Mouse (Mus musculus): ENCODE results near the gene Tnf. TPM values are rescaled to one million over a fixed set of nuclear protein-coding genes. Genes with fewer than 3 reads are reported as not detected.

The Tnf gene
- polyA plus RNA-seq, 1 experiment from 2014 or later, result not detected

GRCm38 (mm10) chr17:35209785-35210535 is 8.2 kb upstream of the Tnf start:
- Histone ChIP-seq H3K9me3 (no peaks in the 10 kb centered on the region), H3K27me3 (no peaks in the 10 kb centered on the region), H3K36me3 (no peaks in the 10 kb centered on the region), H3K4me1 (no peaks in the 10 kb centered on the region), H3K9ac (replicated peaks) (no peak overlapping the region), H3K27ac (replicated peaks) (no peak overlapping the region), H3K4me2 (replicated peaks) (no peak overlapping the region), H3K4me3 (no peak overlapping the region)
- no peak for ATAC-seq (replicated peaks)
- 72% methylated on average over 12 of the region's 12 CpGs for WGBS

- Histone ChIP-seq H3K27ac (replicated peaks) (no peak overlapping the region), H3K27me3 (0 out of 2 replicates have a peak, but pooled peaks cover 3% of the 10 kb centered on the region), H3K4me1 (no peaks in the 10 kb centered on the region), H3K4me2 (replicated peaks) (no peak overlapping the region), H3K9ac (replicated peaks) (0 out of 2 replicates have a peak overlapping the region, but pooled peaks have one; percentile 1), H3K9me3 (no peaks in the 10 kb centered on the region), H3K4me3 (no peak overlapping the region), H3K36me3 (no peaks in the 10 kb centered on the region)
- WGBS, result 63% methylated on average over 10 of the region's 10 CpGs
- no peak for ATAC-seq (replicated peaks)
Observed at GRCm38 (mm10) chr17:35205380-35205769, 3.6 kb upstream of the Tnf start.

GRCm38 (mm10) chr17:35204494-35205379 is 2.9 kb upstream of the Tnf start, which contains the start of gene Lta:
Gene Lta (minus strand): TSS chr17:35205351.
- Histone ChIP-seq H3K27ac (replicated peaks) (no peak within 1 kb of the TSS), H3K4me3 (no peak within 1 kb of the TSS), H3K4me2 (replicated peaks) (no peak within 1 kb of the TSS), H3K36me3 (no peaks in the 10 kb centered on the region), H3K4me1 (no peaks in the 10 kb centered on the region), H3K9me3 (no peaks in the 10 kb centered on the region), H3K9ac (replicated peaks) (0 out of 2 replicates have a peak within 1 kb of the TSS, but pooled peaks have one; percentile 1), H3K27me3 (0 out of 2 replicates have a peak, but pooled peaks cover 3% of the 10 kb centered on the region)
- 28% methylated on average over 20 of the region's 20 CpGs for WGBS
- no peak for ATAC-seq (replicated peaks)

- no peaks in the 10 kb centered on the region for H3K4me1 ChIP-seq
- no peaks in the 10 kb centered on the region for H3K36me3 ChIP-seq
- no peak overlapping the region for H3K4me2 ChIP-seq (replicated peaks)
- no peak overlapping the region for H3K4me3 ChIP-seq
- 0 out of 2 replicates have a peak, but pooled peaks cover 3% of the 10 kb centered on the region for H3K27me3 ChIP-seq
- no peak overlapping the region for H3K27ac ChIP-seq (replicated peaks)
- ATAC-seq (replicated peaks), result no peak
- H3K9me3 ChIP-seq, result no peaks in the 10 kb centered on the region
- WGBS, result 84% methylated on average over 4 of the region's 4 CpGs
- H3K9ac ChIP-seq (replicated peaks), result no peak overlapping the region
Observed at GRCm38 (mm10) chr17:35202442-35202841, 635 bp upstream of the Tnf start.

GRCm38 (mm10) chr17:35201128-35201527 is 679 bp downstream of the Tnf start:
- no peaks in the 10 kb centered on the region for H3K36me3 ChIP-seq
- H3K27ac ChIP-seq (replicated peaks), result no peak overlapping the region
- peaks cover 2% of the 10 kb centered on the region for H3K4me1 ChIP-seq
- ATAC-seq (replicated peaks), result no peak
- H3K4me2 ChIP-seq (replicated peaks), result no peak overlapping the region
- WGBS, result 85% methylated on average over 11 of the region's 11 CpGs
- H3K27me3 ChIP-seq, result peaks cover 13% of the 10 kb centered on the region
- no peak overlapping the region for H3K4me3 ChIP-seq
- H3K9ac ChIP-seq (replicated peaks), result no peak overlapping the region
- H3K9me3 ChIP-seq, result no peaks in the 10 kb centered on the region

GRCm38 (mm10) chr17:35200398-35200797 is 1.4 kb downstream of the Tnf start:
- Histone ChIP-seq H3K27me3 (peaks cover 19% of the 10 kb centered on the region), H3K9ac (replicated peaks) (no peak overlapping the region), H3K36me3 (no peaks in the 10 kb centered on the region), H3K27ac (replicated peaks) (no peak overlapping the region), H3K9me3 (no peaks in the 10 kb centered on the region), H3K4me1 (peaks cover 9% of the 10 kb centered on the region), H3K4me2 (replicated peaks) (no peak overlapping the region), H3K4me3 (no peak overlapping the region)
- ATAC-seq (replicated peaks), result no peak
- WGBS, result 89% methylated on average over 11 of the region's 11 CpGs

GRCm38 (mm10) chr17:35198946-35199345 is 2.9 kb downstream of the Tnf start:
- ATAC-seq (replicated peaks), result no peak
- Histone ChIP-seq H3K27ac (replicated peaks) (no peak overlapping the region), H3K9me3 (no peaks in the 10 kb centered on the region), H3K27me3 (peaks cover 28% of the 10 kb centered on the region), H3K4me2 (replicated peaks) (no peak overlapping the region), H3K4me3 (no peak overlapping the region), H3K4me1 (peaks cover 11% of the 10 kb centered on the region), H3K9ac (replicated peaks) (no peak overlapping the region), H3K36me3 (no peaks in the 10 kb centered on the region)
- 26% methylated on average over 8 of the region's 8 CpGs for WGBS

GRCm38 (mm10) chr17:35198029-35198428 is 3.8 kb downstream of the Tnf start:
- H3K4me1 ChIP-seq, result peaks cover 11% of the 10 kb centered on the region
- H3K4me2 ChIP-seq (replicated peaks), result no peak overlapping the region
- no peak overlapping the region for H3K9ac ChIP-seq (replicated peaks)
- H3K27ac ChIP-seq (replicated peaks), result no peak overlapping the region
- H3K9me3 ChIP-seq, result no peaks in the 10 kb centered on the region
- H3K4me3 ChIP-seq, result no peak overlapping the region
- no peaks in the 10 kb centered on the region for H3K36me3 ChIP-seq
- 68% methylated on average over 7 of the region's 7 CpGs for WGBS
- peaks cover 28% of the 10 kb centered on the region for H3K27me3 ChIP-seq
- ATAC-seq (replicated peaks), result no peak

GRCm38 (mm10) chr17:35197126-35197525 is 4.7 kb downstream of the Tnf start:
- no peak overlapping the region for H3K9ac ChIP-seq (replicated peaks)

GRCm38 (mm10) chr17:35196321-35196641 is 5.5 kb downstream of the Tnf start:
- peak overlapping the region; percentile 66 for H3K4me2 ChIP-seq (replicated peaks)
- 40% methylated on average over 9 of the region's 9 CpGs for WGBS
- no peaks in the 10 kb centered on the region for H3K36me3 ChIP-seq
- peaks cover 11% of the 10 kb centered on the region for H3K4me1 ChIP-seq
- H3K4me3 ChIP-seq, result peak overlapping the region; percentile 39
- H3K27ac ChIP-seq (replicated peaks), result no peak overlapping the region
- H3K27me3 ChIP-seq, result peaks cover 25% of the 10 kb centered on the region
- no peak overlapping the region for H3K9ac ChIP-seq (replicated peaks)
- no peak for ATAC-seq (replicated peaks)
- no peaks in the 10 kb centered on the region for H3K9me3 ChIP-seq

More at GRCm38 (mm10) chr17:35197126-35197525, 4.7 kb downstream of the Tnf start:
- no peak overlapping the region for H3K4me3 ChIP-seq
- no peaks in the 10 kb centered on the region for H3K36me3 ChIP-seq
- H3K27ac ChIP-seq (replicated peaks), result no peak overlapping the region
- no peak for ATAC-seq (replicated peaks)
- H3K4me1 ChIP-seq, result peaks cover 11% of the 10 kb centered on the region
- H3K4me2 ChIP-seq (replicated peaks), result no peak overlapping the region
- H3K9me3 ChIP-seq, result no peaks in the 10 kb centered on the region
- peaks cover 28% of the 10 kb centered on the region for H3K27me3 ChIP-seq
- WGBS, result 49% methylated on average over 6 of the region's 6 CpGs

- peak overlapping the region; percentile 39 for H3K4me3 ChIP-seq
- ATAC-seq (replicated peaks), result peak; percentile 80
- no peaks in the 10 kb centered on the region for H3K9me3 ChIP-seq
- peak overlapping the region; percentile 66 for H3K4me2 ChIP-seq (replicated peaks)
- H3K27me3 ChIP-seq, result peaks cover 25% of the 10 kb centered on the region
- 2% methylated on average over 66 of the region's 66 CpGs for WGBS
- H3K9ac ChIP-seq (replicated peaks), result 0 out of 2 replicates have a peak overlapping the region, but pooled peaks have one; percentile 32
- peaks cover 11% of the 10 kb centered on the region for H3K4me1 ChIP-seq
- H3K27ac ChIP-seq (replicated peaks), result no peak overlapping the region
- no peaks in the 10 kb centered on the region for H3K36me3 ChIP-seq
Observed at GRCm38 (mm10) chr17:35195631-35196320, 6.0 kb downstream of the Tnf start.
